12 mouse cellular contexts compared by ENCODE assay signal in genomic region chr9:43262811-43263550, GRCm38 (mm10). TPM values are rescaled to one million over a fixed set of nuclear protein-coding genes. Genes with fewer than 3 reads are reported as not detected.
DNase-seq lines count a peak whose midpoint lies in the region; ATAC-seq and TF ChIP-seq lines count a peak whose summit lies in the region.
"Had no signal": no experiment of that assay in that cellular context is flagged by ENCODE, and none has a peak within 500 bp of the region (broad histone marks: within the 10 kb centered on the region; RNA-seq: fewer than 3 reads in every experiment).

No protein-coding gene starts in this region.

- peaks cover 41% of the 10 kb centered on the region for H3K4me1 ChIP-seq in liver, adult 2 months (ENCODE audit: control insufficient read depth, insufficient read depth, low read length)
- peaks cover 54% of the 10 kb centered on the region for H3K4me1 ChIP-seq in embryonic facial prominence, embryonic 15.5 days
- H3K4me1 ChIP-seq in small intestine, adult 2 months (ENCODE audit: control insufficient read depth, insufficient read depth, insufficient read length, low read length): peaks cover 28% of the 10 kb centered on the region

- no peak for ATAC-seq in embryonic facial prominence, embryonic 15.5 days (ENCODE audit: insufficient number of reproducible peaks, low FRiP score, low TSS enrichment, low read depth)

- TF ChIP-seq CTCF in liver, adult 2 months (IDR thresholded peaks at IDR 0.05; ENCODE audit: low read depth, low read length): no peak
- no peak for TF ChIP-seq CTCF in small intestine, adult 2 months (IDR thresholded peaks at IDR 0.05; ENCODE audit: extremely low read depth, insufficient read length, insufficient replicate concordance, low read depth, low read length)
- TF ChIP-seq CTCF in left cerebral cortex, adult 2 months (IDR thresholded peaks at IDR 0.05): no peak

- H3K79me2 ChIP-seq in liver, adult 2 months (ENCODE audit: control insufficient read depth, insufficient read depth, low read length): no peaks in the 10 kb centered on the region; the same call in 1 of the 2 replicates

- H3K27me3 ChIP-seq in liver, adult 2 months (ENCODE audit: control insufficient read depth, insufficient read depth, low read length): no peaks in the 10 kb centered on the region
- no peaks in the 10 kb centered on the region for H3K27me3 ChIP-seq in embryonic facial prominence, embryonic 15.5 days
- H3K27me3 ChIP-seq in small intestine, adult 2 months (ENCODE audit: control insufficient read depth, insufficient read depth, low read length): no peaks in the 10 kb centered on the region
- H3K27me3 ChIP-seq: Patski had no signal

- WGBS in liver, adult 2 months: 26% methylated on average over 9 of the region's 9 CpGs
- WGBS in embryonic facial prominence, embryonic 15.5 days: 26% methylated on average over 9 of the region's 9 CpGs
- WGBS in small intestine, adult 2 months: 41% methylated on average over 9 of the region's 9 CpGs

- H3K9ac ChIP-seq in liver, adult 2 months (ENCODE audit: low read depth, low read length): peak overlapping the region; percentile 75
- H3K9ac ChIP-seq in embryonic facial prominence, embryonic 15.5 days: no peak overlapping the region

- no peaks in the 10 kb centered on the region for H3K9me3 ChIP-seq in embryonic facial prominence, embryonic 15.5 days (replicated peaks)

- no peaks in the 10 kb centered on the region for H3K36me3 ChIP-seq in liver, adult 2 months (ENCODE audit: control insufficient read depth, insufficient read depth, low read length)
- no peaks in the 10 kb centered on the region for H3K36me3 ChIP-seq in embryonic facial prominence, embryonic 15.5 days
- no peaks in the 10 kb centered on the region for H3K36me3 ChIP-seq in small intestine, adult 2 months (ENCODE audit: control insufficient read depth, insufficient read depth, low read length)

- peak overlapping the region; percentile 99 for H3K27ac ChIP-seq in liver, adult 2 months (replicated peaks; ENCODE audit: insufficient read depth, low read depth, low read length)
- H3K27ac ChIP-seq in embryonic facial prominence, embryonic 15.5 days (replicated peaks): peak overlapping the region; percentile 93
- H3K27ac ChIP-seq in small intestine, adult 2 months (ENCODE audit: insufficient read depth, low read depth, low read length): peak overlapping the region; percentile 94
- no peak overlapping the region for H3K27ac ChIP-seq in left cerebral cortex, adult 2 months

- intact Hi-C loops in left cerebral cortex, adult 2 months (cut with DNase I): no loop called here

- TF ChIP-seq POLR2A in liver, adult 2 months (IDR thresholded peaks at IDR 0.05; ENCODE audit: extremely low read depth, insufficient read depth, low read length): no peak
- TF ChIP-seq POLR2A in small intestine, adult 2 months (IDR thresholded peaks at IDR 0.05; ENCODE audit: low read depth, low read length): no peak

- no peak overlapping the region for H3K4me2 ChIP-seq in embryonic facial prominence, embryonic 15.5 days (replicated peaks)

- DNase-seq in liver, adult 2 months (ENCODE audit: extremely low read depth, low read depth, low spot score): peak; percentile 95
- no peak for DNase-seq in liver
- peak; percentile 59 for DNase-seq in kidney, postnatal 10 days
- no peak for DNase-seq in left cerebral cortex, adult 2 months (ENCODE audit: extremely low spot score in 1 of 2, low spot score in 2 of 2)
- no peak for DNase-seq in left cerebral cortex, adult 11 months (ENCODE audit: low spot score)
- no peak for DNase-seq in urinary bladder, postnatal 25 days (ENCODE audit: low spot score)
- DNase-seq: right cerebral cortex, postnatal 14 days; thymus, postnatal 4 days had no signal

- no peak overlapping the region for H3K4me3 ChIP-seq in liver, adult 2 months (ENCODE audit: insufficient read depth, low read depth, low read length)
- no peak overlapping the region for H3K4me3 ChIP-seq in embryonic facial prominence, embryonic 15.5 days (replicated peaks)
- H3K4me3 ChIP-seq in small intestine, adult 2 months (ENCODE audit: low read depth, low read length): no peak overlapping the region
- no peak overlapping the region for H3K4me3 ChIP-seq in left cerebral cortex, adult 2 months

RNA-seq across cellular contexts. Expression of gene Oaf, which starts 23.3 kb away (rescaled TPM):
- total RNA-seq in liver, adult 2 months (2014; rRNA removed): 237 and 289 TPM in 2 replicates
- 243 and 326 TPM in 2 replicates for polyA plus RNA-seq in liver, adult 2 months (2012; rRNA removed)
- polyA plus RNA-seq in embryonic facial prominence, embryonic 15.5 days (2015; fragmentation: Nextera tagmentation; extraction: Ambion mirVana): 91.2 and 96.9 TPM in 2 replicates
- 21.4 and 35.7 TPM in 2 replicates for polyA plus RNA-seq in small intestine, adult 2 months (2012; rRNA removed)
- total RNA-seq in left cerebral cortex, adult 2 months (2021): 10 to 100 TPM; 13.3 to 18.0 TPM

RNA-seq across cellular contexts. Expression of gene Trim29, which starts 47.7 kb away (rescaled TPM):
- not detected in 2 replicates for total RNA-seq in liver, adult 2 months (2014; rRNA removed)
- not detected in 2 replicates for polyA plus RNA-seq in liver, adult 2 months (2012; rRNA removed)
- polyA plus RNA-seq in embryonic facial prominence, embryonic 15.5 days (2015; fragmentation: Nextera tagmentation; extraction: Ambion mirVana): 131 and 142 TPM in 2 replicates
- polyA plus RNA-seq in small intestine, adult 2 months (2012; rRNA removed): 0.11 and 0.79 TPM in 2 replicates
- not detected for total RNA-seq in left cerebral cortex, adult 2 months (2021)
- total RNA-seq: monocyte, adult 5-6 weeks had no signal
- polyA plus RNA-seq: Patski had no signal

RNA-seq across cellular contexts. Expression of gene Pou2f3, which starts 52.8 kb away (rescaled TPM):
- total RNA-seq in liver, adult 2 months (2014; rRNA removed): not detected in 2 replicates
- not detected in 2 replicates for polyA plus RNA-seq in liver, adult 2 months (2012; rRNA removed)
- polyA plus RNA-seq in embryonic facial prominence, embryonic 15.5 days (2015; fragmentation: Nextera tagmentation; extraction: Ambion mirVana): 11.2 and 12.7 TPM in 2 replicates
- polyA plus RNA-seq in small intestine, adult 2 months (2012; rRNA removed): 0.55 and 1.2 TPM in 2 replicates
- under 1 TPM; 0.16 to 0.65 TPM for total RNA-seq in left cerebral cortex, adult 2 months (2021)
- total RNA-seq: monocyte, adult 5-6 weeks had no signal

Comparison
In these comparisons a context has a peak if more than half of its experiments do, and no peak if none do; other contexts are left out.
1. DNase-seq: peak in liver, adult 2 months (single experiment) and kidney, postnatal 10 days (single experiment); none in liver (single experiment), left cerebral cortex, adult 2 months (0 of 2), left cerebral cortex, adult 11 months (single experiment) and urinary bladder, postnatal 25 days (single experiment).
2. RNA of gene Trim29, which starts 47.7 kb away (polyA plus RNA-seq): 131 to 142 TPM in embryonic facial prominence, embryonic 15.5 days; 0.11 to 0.79 TPM in small intestine, adult 2 months and not detected in liver, adult 2 months; every median in the first group is over 10 times any median in the second.